Mouse (Mus musculus) C2C12 (cell line): ENCODE results near the gene Fhit.

ENCODE experiments used
- CTCF ChIP-seq: IDR thresholded peaks from one replicate; pipeline ENCODE4 v1.5.1; 2011; ENCODE audit not compliant: control insufficient read depth, insufficient read depth, insufficient read length
- MAX ChIP-seq: IDR thresholded peaks from one replicate; pipeline ENCODE4 v1.6.1; 2011; ENCODE audit warnings: mild to moderate bottlenecking, control low read depth
- MYOG ChIP-seq: IDR thresholded peaks from one replicate; pipeline ENCODE4 v1.6.1; 2011; ENCODE audit not compliant: control insufficient read depth, insufficient read length; ENCODE audit errors: extremely low read depth
- USF1 ChIP-seq: IDR thresholded peaks from one replicate; pipeline ENCODE4 v1.6.1; 2011; ENCODE audit warnings: low read depth, mild to moderate bottlenecking, control low read depth, moderate library complexity

- TF ChIP-seq CTCF (no peak), MAX (no peak), MYOG (no peak), USF1 (no peak)
Observed at GRCm38 (mm10) chr14:10149872-10150271, 1012.0 kb downstream of the Fhit start.
